Mouse (Mus musculus): ENCODE results near the gene Mif4gd. TPM values are rescaled to one million over a fixed set of nuclear protein-coding genes. Genes with fewer than 3 reads are reported as not detected.

Gene Mif4gd
- total RNA-seq, 2 experiments from 2014 or later: 19.5 to 22.5 TPM

DNA sequence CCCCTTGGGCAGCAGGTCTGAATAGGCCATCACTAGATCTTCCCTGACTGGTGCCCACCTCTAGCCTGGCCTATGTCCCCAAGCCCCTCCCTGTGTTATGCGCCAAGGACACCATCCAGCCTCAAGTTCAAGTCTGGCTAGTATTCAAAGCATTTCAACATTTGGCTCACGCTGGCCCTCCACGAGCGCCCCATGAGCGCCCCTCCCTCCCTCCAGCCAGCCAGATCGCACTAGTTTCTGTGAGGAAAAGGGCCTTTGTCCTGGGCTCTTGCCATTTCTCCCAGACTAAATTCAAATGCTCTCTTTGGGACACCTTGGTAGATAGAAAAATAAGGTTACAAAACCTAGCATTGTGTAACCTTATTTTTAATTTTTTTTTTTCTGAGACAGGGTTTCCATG lies 3.1 kb upstream of the Mif4gd start:
- Histone ChIP-seq H3K4me3 (no peak overlapping the region), H3K27ac (0 out of 2 replicates have a peak overlapping the region, but pooled peaks have one; percentile 14)
- DNase-seq (ENCODE audit: low spot score in 2 of 2): no peak
- no peak for TF ChIP-seq CTCF (conservative IDR thresholded peaks at IDR 0.05)

DNA sequence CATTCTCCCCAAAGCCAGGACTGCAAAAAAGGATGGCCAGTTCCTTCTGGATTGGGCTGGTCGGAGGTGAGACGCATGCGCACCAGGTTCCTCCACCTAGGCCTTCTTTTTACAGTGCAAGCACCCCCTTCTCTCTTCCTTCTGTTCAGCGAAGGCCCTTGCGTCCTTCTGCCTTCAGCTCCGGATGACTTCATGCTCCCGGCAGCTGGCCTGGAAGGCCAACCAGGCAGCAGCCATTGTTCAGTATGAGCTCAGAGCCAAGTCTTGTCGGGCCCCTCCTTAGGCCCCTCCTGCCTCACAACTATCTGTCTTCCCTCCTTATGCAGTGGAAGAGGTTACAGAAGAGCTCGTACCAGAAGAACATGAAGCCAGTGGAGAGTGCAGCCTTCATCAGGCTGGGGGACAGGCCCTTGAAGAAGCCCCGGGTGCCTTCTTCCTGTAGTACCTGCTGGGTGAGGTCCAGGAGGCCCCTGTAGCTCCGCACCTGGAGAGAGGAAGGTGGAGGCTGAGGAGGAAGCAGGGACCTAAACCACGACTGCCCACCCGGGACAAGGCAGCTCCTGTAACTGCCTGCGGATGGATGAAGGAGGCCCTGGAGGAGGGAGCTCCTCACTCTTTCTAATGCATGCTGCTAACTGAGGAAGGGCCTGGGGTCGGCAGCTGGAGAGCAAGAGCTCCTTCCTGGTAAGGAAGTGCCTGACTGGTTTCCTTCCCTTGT lies 2.5 kb upstream of the Mif4gd start:
- peak overlapping the region; percentile 14; the same call in 1 of the 2 replicates for H3K27ac ChIP-seq
- TF ChIP-seq CTCF (conservative IDR thresholded peaks at IDR 0.05): no peak
- no peak overlapping the region for H3K4me3 ChIP-seq
- DNase-seq (ENCODE audit: low spot score in 2 of 2): no peak

DNA sequence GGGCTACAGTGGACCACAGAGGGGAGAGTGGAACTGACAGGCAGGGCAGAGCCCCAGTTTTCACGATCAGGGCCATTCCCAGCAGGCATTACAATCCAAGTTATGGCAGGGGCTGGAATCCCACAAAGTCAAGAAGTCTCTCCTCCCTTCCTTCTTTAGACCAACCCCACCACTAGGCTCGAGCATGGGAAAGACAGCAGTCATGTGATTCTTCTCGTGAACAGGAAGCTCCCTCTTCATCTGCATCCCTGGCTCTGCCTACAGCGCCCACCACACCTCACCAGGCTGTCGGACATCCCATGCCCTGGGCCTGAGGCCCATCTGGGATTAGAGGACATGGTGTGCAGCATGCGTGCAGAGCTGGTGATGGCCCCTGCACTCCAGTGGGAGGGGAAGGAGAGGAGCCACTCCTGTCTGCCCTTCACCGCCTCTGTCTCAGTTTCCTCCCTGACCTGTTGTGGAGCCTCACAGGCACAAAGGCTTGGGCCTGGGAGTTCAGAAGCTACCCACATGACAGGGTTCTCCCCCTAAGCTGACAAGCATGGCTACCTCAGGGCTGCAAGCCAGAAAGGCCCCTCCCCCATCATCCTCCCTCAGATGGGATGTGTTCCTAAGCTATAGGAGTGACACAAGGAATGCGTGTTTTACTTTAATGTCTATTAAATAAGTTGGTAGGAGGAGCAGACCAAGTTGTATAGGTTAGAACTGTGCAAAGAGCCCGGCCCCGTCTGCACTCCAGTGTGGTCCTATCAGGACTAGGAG lies 1.8 kb upstream of the Mif4gd start:
- DNase-seq (ENCODE audit: low spot score in 2 of 2): no peak
- no peak overlapping the region for H3K4me3 ChIP-seq
- no peak overlapping the region; the same call in 1 of the 2 replicates for H3K27ac ChIP-seq
- TF ChIP-seq CTCF (conservative IDR thresholded peaks at IDR 0.05): no peak

DNA sequence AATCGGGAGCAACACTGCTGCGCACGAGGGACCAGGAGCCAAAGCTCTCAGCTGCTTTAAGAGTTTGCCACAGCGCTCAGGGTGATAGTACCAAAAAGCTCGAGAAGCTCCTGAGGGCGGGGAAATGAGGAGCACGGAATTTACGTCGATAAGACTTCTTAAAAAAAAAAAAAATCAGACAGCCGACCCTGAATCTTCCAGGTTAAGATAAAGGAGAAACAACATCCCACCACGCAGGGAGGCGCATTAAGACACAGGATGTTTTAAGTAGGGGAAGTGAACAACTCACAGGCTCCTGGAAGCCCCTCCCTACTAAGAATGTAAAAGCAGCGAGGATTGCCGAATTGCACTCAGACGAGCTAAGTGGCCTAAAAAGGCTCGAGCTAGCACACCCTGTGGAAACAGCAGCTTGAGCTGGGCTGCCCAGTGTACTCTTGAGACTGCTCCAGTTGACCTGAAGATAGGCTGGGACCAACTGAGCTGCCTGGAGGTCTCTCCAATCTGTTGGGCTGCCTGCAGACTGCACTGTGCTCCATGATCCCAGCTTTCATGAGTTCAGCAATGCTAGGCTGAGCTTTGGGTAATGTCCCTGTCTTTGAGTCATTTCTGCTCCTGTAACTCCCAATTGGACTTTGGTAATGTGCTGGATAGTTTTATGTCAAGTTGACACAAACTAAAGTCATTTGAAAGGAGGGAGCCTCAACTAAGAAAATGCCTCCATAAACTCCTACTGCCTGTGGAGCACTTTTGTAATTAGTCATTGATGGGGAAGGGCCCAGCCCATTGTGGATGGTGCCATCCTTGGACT lies 573 bp upstream of the Mif4gd start:
- no peak for DNase-seq (ENCODE audit: low spot score in 2 of 2)
- no peak for TF ChIP-seq CTCF (conservative IDR thresholded peaks at IDR 0.05)
- peak overlapping the region; percentile 95 for H3K27ac ChIP-seq
- peak overlapping the region; percentile 69 for H3K4me3 ChIP-seq

DNA sequence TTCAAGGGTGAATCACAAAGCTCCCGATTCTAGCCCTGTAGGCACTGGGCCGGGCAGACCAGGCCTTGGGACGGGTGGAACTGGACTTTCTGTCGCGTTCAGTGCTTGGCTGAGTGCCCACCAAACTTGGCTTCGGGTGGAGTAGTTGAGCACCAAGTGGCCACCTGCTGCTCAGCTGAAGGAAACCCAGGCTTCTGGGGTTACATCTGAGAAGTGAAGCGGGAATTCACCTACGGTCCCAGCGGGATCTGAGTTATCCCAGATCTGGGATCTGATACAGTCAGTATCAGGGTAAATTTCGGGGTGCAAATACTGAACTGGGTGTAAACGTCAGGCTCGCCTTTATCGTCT lies 735 bp downstream of the Mif4gd start:
- peak overlapping the region; percentile 95 for H3K27ac ChIP-seq
- peak overlapping the region; percentile 69 for H3K4me3 ChIP-seq
- no peak for TF ChIP-seq CTCF (conservative IDR thresholded peaks at IDR 0.05)
- DNase-seq (ENCODE audit: low spot score in 2 of 2): peak in 1 of 2 experiments; percentile 62

DNA sequence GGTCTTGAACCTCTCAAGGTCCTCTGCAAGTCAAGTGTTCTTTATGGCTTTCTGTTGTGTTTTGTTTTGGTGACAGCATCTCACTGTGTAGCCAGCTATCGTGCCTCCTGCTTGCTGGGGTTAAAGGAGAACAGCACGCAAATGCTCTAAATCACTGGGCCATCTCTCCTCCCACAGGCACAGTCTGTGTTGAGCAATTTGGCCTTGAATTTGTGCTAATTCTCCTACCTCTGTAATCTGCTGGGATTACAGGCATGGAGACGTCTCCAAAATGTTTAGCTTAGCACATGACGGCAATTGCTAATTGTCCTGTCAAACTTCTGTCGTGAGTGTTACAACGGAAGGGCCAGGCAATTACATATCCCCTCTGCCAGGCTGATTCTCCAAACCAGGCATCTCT lies 1.6 kb downstream of the Mif4gd start:
- no peak for TF ChIP-seq CTCF (conservative IDR thresholded peaks at IDR 0.05)
- Histone ChIP-seq H3K27ac (peak overlapping the region; percentile 95; the same call in 1 of the 2 replicates), H3K4me3 (no peak overlapping the region)
- no peak for DNase-seq (ENCODE audit: low spot score in 2 of 2)

DNA sequence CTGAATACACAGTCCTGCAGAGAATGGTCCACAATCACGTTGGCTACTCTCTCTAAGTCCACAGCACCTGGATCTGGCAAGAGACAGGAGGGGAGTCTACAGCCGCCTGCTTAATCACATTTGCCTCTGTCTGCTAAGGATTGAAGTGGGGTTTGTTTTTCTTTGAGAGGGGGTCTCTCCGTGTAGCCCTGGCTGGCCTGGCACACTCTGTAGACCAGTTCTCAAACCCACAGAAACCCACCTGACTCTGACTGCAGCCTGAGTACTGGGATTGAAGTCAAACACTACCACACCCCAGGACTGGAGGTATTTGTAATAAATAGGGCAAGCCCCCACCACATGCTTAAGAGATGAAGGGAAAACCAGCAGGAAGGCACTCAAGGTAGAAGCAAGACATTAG lies 3.2 kb downstream of the Mif4gd start:
- DNase-seq (ENCODE audit: low spot score in 2 of 2): no peak
- TF ChIP-seq CTCF (conservative IDR thresholded peaks at IDR 0.05): no peak
- Histone ChIP-seq H3K27ac (no peak overlapping the region), H3K4me3 (no peak overlapping the region)

DNA sequence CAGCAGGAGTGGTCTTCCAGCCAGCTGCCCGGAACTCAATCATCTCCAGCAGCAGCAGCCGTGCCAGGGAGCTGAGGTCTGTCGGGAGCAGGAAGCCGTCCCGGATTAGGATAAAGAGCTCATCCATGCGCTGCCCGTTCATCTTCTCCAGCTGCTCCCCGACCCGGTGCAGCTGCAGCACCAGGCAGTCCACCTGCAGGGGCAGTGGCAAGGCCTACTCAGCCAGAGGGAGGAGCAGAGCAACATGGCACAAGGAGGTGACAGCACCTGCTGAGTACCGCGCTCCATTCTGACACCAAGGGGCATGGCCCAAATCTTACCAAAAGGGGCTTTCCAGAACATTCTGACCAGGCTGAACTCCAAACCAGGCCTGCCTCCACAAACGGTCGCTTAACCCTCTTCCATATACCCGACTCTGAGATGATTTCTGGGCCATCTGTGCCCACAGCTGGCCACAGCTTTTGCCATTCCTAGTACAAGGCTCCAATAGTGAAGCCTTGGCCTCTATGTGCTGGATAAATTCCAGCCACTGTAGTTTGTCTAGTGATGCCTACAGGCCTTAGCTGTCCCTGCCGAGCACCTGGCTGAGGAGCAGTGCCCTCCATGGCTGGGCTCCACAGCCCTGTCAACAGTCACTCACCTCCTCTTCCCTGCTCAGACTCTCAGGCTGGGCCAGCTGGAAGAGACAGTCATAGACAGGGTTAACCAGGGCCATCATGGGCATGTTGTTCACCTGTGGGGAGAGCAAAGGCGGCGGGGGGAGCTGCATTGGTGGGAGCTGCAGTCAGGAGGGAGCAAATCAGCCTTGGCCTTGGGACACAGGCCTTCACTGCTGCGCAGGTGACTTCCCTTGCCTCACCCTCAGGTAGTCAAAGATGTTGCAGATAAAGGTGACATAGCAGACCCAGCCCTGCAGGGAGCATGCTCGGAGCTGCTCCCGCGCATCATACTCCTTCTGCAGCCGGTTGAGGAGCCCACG lies 4.1 kb downstream of the Mif4gd start:
- no peak overlapping the region for H3K4me3 ChIP-seq
- H3K27ac ChIP-seq: peak overlapping the region; percentile 57; the same call in 1 of the 2 replicates
- no peak for DNase-seq (ENCODE audit: low spot score in 2 of 2)

DNA sequence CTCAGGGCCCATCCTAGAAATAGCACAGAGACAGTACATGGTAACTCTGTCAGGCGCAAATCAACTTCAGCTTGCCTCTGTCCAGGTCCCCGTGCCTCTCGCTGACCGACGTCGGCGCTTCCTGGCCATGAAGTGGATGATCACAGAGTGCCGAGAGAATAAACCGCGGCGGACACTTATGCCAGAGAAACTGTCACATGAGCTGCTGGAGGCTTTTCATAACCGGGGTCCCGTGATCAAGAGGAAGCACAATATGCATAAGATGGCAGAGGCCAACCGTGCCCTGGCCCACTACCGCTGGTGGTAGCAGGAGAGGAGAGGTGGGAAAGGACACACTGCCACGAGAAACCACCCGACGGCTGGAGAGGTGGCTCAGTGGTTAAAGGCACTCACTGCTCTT lies 6.0 kb downstream of the Mif4gd start:
- DNase-seq (ENCODE audit: low spot score in 2 of 2): no peak

More for the DNA sequence above, 4.1 kb downstream of the Mif4gd start:
- TF ChIP-seq CTCF (conservative IDR thresholded peaks at IDR 0.05): no peak

DNA sequence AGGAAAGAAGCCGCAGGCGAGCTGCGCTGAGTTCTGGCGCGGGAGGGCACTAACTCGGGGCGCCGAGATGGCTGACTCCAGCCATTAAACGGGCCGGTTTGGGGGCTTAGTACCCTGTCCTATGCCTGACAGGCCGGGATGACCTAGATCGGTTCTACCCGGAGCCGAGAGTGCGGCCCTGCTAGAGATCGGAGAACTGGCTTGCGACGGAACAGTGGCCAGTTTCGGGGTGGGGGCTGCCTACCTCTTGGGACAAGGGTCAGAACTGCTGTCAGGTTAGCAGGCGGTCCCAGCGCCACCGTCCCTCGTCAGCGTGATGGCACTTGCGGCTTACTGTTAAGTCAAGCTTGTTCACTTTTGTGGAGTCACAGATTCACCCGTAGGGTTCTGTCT lies 8.5 kb downstream of the Mif4gd start:
- peak overlapping the region; percentile 100 for H3K27ac ChIP-seq
- no peak for DNase-seq (ENCODE audit: low spot score in 2 of 2)
- no peak for TF ChIP-seq CTCF (conservative IDR thresholded peaks at IDR 0.05)
- H3K4me3 ChIP-seq: peak overlapping the region; percentile 99

More for the DNA sequence above, 6.0 kb downstream of the Mif4gd start:
- no peak overlapping the region for H3K27ac ChIP-seq
- TF ChIP-seq CTCF (conservative IDR thresholded peaks at IDR 0.05): no peak
- H3K4me3 ChIP-seq: no peak overlapping the region

DNA sequence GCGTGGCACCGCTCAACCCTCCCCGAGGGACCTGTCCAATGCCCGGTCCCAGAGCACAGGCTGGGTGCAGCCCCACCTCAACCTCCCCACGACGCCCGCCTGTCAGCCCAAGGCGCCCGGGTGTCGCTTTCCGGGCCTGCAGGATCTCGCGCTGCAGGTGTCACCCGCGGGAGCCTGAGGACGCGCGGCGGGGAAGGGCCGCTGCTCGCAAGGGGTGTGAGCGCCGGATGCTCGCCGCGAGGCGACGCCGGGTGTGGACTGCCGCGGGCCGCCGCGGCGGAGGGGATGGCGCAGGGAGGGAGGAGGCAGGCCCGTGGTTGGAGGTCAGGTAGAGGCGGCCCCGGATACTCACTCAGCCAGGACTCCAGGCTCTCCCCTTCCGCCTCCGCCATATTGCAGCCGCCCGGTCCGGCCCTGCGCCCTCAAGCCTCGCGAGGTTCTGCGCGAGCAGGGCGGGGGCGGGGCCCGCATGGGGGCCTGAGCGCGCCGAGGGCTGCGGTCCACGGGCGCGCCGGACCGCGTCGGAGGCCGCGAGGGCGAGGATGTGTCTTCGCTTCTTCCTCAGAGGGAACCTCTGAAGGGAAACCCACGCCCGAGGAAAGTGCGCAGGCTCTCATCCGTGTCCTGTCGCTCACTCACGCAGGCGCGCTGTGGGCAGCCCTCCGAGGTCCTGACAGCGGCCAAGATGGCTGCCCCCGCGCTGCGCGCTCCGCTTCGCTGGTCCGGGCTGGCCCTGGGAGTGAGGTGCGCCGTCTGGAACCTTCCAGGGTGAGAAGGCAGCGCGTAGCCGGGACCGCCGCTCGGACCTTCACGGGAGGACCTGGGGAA lies 9.1 kb downstream of the Mif4gd start, which contains the start of the genes Mrps7 and Gga3:
Gene Mrps7 (plus strand): TSS at position 450 of the 828 bp plus-strand sequence.
Gene Gga3 (minus strand): TSS at position 576 of the 828 bp plus-strand sequence.
- DNase-seq (ENCODE audit: low spot score in 2 of 2): peak; percentile 84 to 90
- Histone ChIP-seq H3K27ac (peak within 1 kb of the TSS; percentile 100), H3K4me3 (peak within 1 kb of the TSS; percentile 99)
- TF ChIP-seq CTCF (conservative IDR thresholded peaks at IDR 0.05): no peak
